10 mouse cellular contexts compared by ENCODE assay signal in the genomic region with DNA sequence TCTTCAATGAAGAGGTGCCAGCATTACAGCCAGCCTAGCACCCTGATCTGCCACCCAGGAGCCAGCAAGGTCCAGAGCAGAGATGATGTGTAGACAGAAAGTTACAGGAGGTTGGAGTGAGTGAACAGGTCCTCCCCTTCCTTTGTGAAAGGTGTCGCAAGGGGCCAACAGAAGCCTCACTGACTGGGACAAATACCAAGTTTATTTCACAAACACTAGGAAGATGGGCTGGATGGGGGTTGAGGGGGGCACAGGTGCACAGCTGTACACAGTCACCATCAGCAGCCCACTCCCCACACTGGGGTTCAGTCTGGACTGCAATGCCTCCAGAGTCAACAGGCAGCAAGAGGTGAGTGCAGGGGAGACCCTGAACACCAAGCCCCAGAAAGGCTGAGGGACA. TPM values are rescaled to one million over a fixed set of nuclear protein-coding genes. Genes with fewer than 3 reads are reported as not detected.
DNase-seq lines count a peak whose midpoint lies in the region; ATAC-seq lines count a peak whose summit lies in the region.
"Had no signal": no experiment of that assay in that cellular context is flagged by ENCODE, and none has a peak within 500 bp of the region (broad histone marks: within the 10 kb centered on the region; RNA-seq: fewer than 3 reads in every experiment).

No protein-coding gene starts in this region.

- H3K4me3 ChIP-seq in lung, embryonic 15.5 days: peak overlapping the region; percentile 82; the same call in 1 of the 2 replicates
- peak overlapping the region; percentile 78; the same call in 1 of the 2 replicates for H3K4me3 ChIP-seq in limb, embryonic 15.5 days
- H3K4me3 ChIP-seq in stomach, embryonic 15.5 days (replicated peaks): no peak overlapping the region

- no peaks in the 10 kb centered on the region for H3K9me3 ChIP-seq in lung, embryonic 15.5 days
- no peaks in the 10 kb centered on the region for H3K9me3 ChIP-seq in limb, embryonic 15.5 days
- no peaks in the 10 kb centered on the region for H3K9me3 ChIP-seq in stomach, embryonic 15.5 days

- peak; percentile 59 for DNase-seq in cerebellum, adult 9-10 months
- DNase-seq in cerebellum, adult 8-10 months: no peak
- DNase-seq in lung, postnatal 25 days (ENCODE audit: low spot score): no peak
- DNase-seq in T-cell, adult 2 months (ENCODE audit: low spot score): no peak
- DNase-seq in urinary bladder, postnatal 10 days (ENCODE audit: low spot score): no peak
- DNase-seq: kidney, adult 9 months; lung, postnatal 10 days had no signal

- H3K27me3 ChIP-seq in lung, embryonic 15.5 days: no peaks in the 10 kb centered on the region
- H3K27me3 ChIP-seq in limb, embryonic 15.5 days: no peaks in the 10 kb centered on the region
- no peaks in the 10 kb centered on the region for H3K27me3 ChIP-seq in stomach, embryonic 15.5 days (replicated peaks)

- peaks cover 24% of the 10 kb centered on the region for H3K4me1 ChIP-seq in lung, embryonic 15.5 days
- H3K4me1 ChIP-seq in limb, embryonic 15.5 days: peaks cover 43% of the 10 kb centered on the region
- H3K4me1 ChIP-seq in stomach, embryonic 15.5 days: peaks cover 36% of the 10 kb centered on the region

- H3K9ac ChIP-seq in lung, embryonic 15.5 days: no peak overlapping the region
- H3K9ac ChIP-seq in limb, embryonic 15.5 days: no peak overlapping the region
- H3K9ac ChIP-seq in stomach, embryonic 15.5 days: no peak overlapping the region

- peaks cover 14% of the 10 kb centered on the region for H3K36me3 ChIP-seq in lung, embryonic 15.5 days
- H3K36me3 ChIP-seq in limb, embryonic 15.5 days: peaks cover 40% of the 10 kb centered on the region
- H3K36me3 ChIP-seq in stomach, embryonic 15.5 days: 0 out of 2 replicates have a peak, but pooled peaks cover 19% of the 10 kb centered on the region

- H3K4me2 ChIP-seq in lung, embryonic 15.5 days: peak overlapping the region; percentile 91; the same call in 1 of the 2 replicates
- peak overlapping the region; percentile 84 for H3K4me2 ChIP-seq in limb, embryonic 15.5 days
- peak overlapping the region; percentile 91 for H3K4me2 ChIP-seq in stomach, embryonic 15.5 days

- no peak overlapping the region for H3K27ac ChIP-seq in lung, embryonic 15.5 days
- no peak overlapping the region for H3K27ac ChIP-seq in limb, embryonic 15.5 days
- H3K27ac ChIP-seq in stomach, embryonic 15.5 days: no peak overlapping the region

- ATAC-seq in lung, embryonic 15.5 days (ENCODE audit: borderline replicate concordance, extremely low read depth, low FRiP score, low TSS enrichment): no peak
- no peak for ATAC-seq in limb, embryonic 15.5 days (ENCODE audit: insufficient number of reproducible peaks, low FRiP score, low TSS enrichment, low read depth)
- no peak for ATAC-seq in stomach, embryonic 15.5 days (ENCODE audit: insufficient read depth, low FRiP score, low read depth)

- 91% methylated on average over 1 of the region's 1 CpGs for WGBS in lung, embryonic 15.5 days
- WGBS in limb, embryonic 15.5 days: 100% methylated on average over 1 of the region's 1 CpGs
- 83% methylated on average over 1 of the region's 1 CpGs for WGBS in stomach, embryonic 15.5 days

RNA-seq across cellular contexts. Expression of a gene that starts 0.9 kb away (rescaled TPM):
- 16.4 and 16.5 TPM in 2 replicates for polyA plus RNA-seq in lung, embryonic 15.5 days (2015; fragmentation: Nextera tagmentation; extraction: Ambion mirVana)
- polyA plus RNA-seq in limb, embryonic 15.5 days (2015; fragmentation: Nextera tagmentation; extraction: Ambion mirVana): 23.1 and 27.6 TPM in 2 replicates
- polyA plus RNA-seq in stomach, embryonic 15.5 days (2015; fragmentation: Nextera tagmentation; extraction: Ambion mirVana): 16.6 and 17.9 TPM in 2 replicates

RNA-seq across cellular contexts. Expression of a gene that starts 3.0 kb away (rescaled TPM):
- 177 and 185 TPM in 2 replicates for polyA plus RNA-seq in lung, embryonic 15.5 days (2015; fragmentation: Nextera tagmentation; extraction: Ambion mirVana)
- 229 and 243 TPM in 2 replicates for polyA plus RNA-seq in limb, embryonic 15.5 days (2015; fragmentation: Nextera tagmentation; extraction: Ambion mirVana)
- polyA plus RNA-seq in stomach, embryonic 15.5 days (2015; fragmentation: Nextera tagmentation; extraction: Ambion mirVana): 214 and 232 TPM in 2 replicates

RNA-seq across cellular contexts. Expression of a gene that starts 7.7 kb away (rescaled TPM):
- polyA plus RNA-seq in lung, embryonic 15.5 days (2015; fragmentation: Nextera tagmentation; extraction: Ambion mirVana): 18.2 and 19.3 TPM in 2 replicates
- 16.2 and 16.8 TPM in 2 replicates for polyA plus RNA-seq in limb, embryonic 15.5 days (2015; fragmentation: Nextera tagmentation; extraction: Ambion mirVana)
- 16.6 and 16.7 TPM in 2 replicates for polyA plus RNA-seq in stomach, embryonic 15.5 days (2015; fragmentation: Nextera tagmentation; extraction: Ambion mirVana)

RNA-seq across cellular contexts. Expression of a gene that starts 11.8 kb away (rescaled TPM):
- polyA plus RNA-seq in lung, embryonic 15.5 days (2015; fragmentation: Nextera tagmentation; extraction: Ambion mirVana): 0.73 and 1.9 TPM in 2 replicates
- polyA plus RNA-seq in limb, embryonic 15.5 days (2015; fragmentation: Nextera tagmentation; extraction: Ambion mirVana): 0.66 and 1.2 TPM in 2 replicates
- 0.94 and 2.3 TPM in 2 replicates for polyA plus RNA-seq in stomach, embryonic 15.5 days (2015; fragmentation: Nextera tagmentation; extraction: Ambion mirVana)

RNA-seq across cellular contexts. Expression of a gene that starts 30.7 kb away (rescaled TPM):
- 37.9 and 41.2 TPM in 2 replicates for polyA plus RNA-seq in lung, embryonic 15.5 days (2015; fragmentation: Nextera tagmentation; extraction: Ambion mirVana)
- 39.0 and 41.1 TPM in 2 replicates for polyA plus RNA-seq in limb, embryonic 15.5 days (2015; fragmentation: Nextera tagmentation; extraction: Ambion mirVana)
- 37.5 and 42.9 TPM in 2 replicates for polyA plus RNA-seq in stomach, embryonic 15.5 days (2015; fragmentation: Nextera tagmentation; extraction: Ambion mirVana)
